Mouse (Mus musculus) midbrain, embryonic 13.5 days (tissue): ENCODE data around the gene Aars. TPM values are rescaled to one million over a fixed set of nuclear protein-coding genes. Genes with fewer than 3 reads are reported as not detected.
"Not testable (repeated sequence)": the region's sequence is repeated elsewhere in the genome, so short reads cannot be mapped to it uniquely, and the experiment has no call there.

Experiments used
- ATAC-seq: fragments of 200-750 bp; cut with Nextera tagmentation; 2 replicates; pipeline ENCODE4 v1.8.0; 2017; ENCODE audit warnings: mild to moderate bottlenecking, moderate TSS enrichment, moderate library complexity
- H3K27ac ChIP-seq: fragments of 300-500 bp; sonication (generic); 2 replicates; pipeline ENCODE4 v1.5.1; 2015; ENCODE audit warnings: inconsistent platforms, mild to moderate bottlenecking, moderate library complexity
- H3K27me3 ChIP-seq: fragments of 300-500 bp; sonication (generic); 2 replicates; pipeline ENCODE4 v1.6.1; 2015; ENCODE audit warnings: mild to moderate bottlenecking, inconsistent platforms
- H3K36me3 ChIP-seq: fragments of 300-500 bp; sonication (generic); 2 replicates; pipeline ENCODE4 v1.6.1; 2015; ENCODE audit warnings: mild to moderate bottlenecking, inconsistent platforms
- H3K4me1 ChIP-seq: fragments of 300-500 bp; sonication (generic); replicated peaks from 2 replicates; pipeline ENCODE4 v1.6.1; 2015; ENCODE audit warnings: inconsistent platforms
- H3K4me2 ChIP-seq: fragments of 300-500 bp; sonication (generic); replicated peaks from 2 replicates; pipeline ENCODE4 v1.6.1; 2015; ENCODE audit warnings: moderate library complexity, mild to moderate bottlenecking, inconsistent platforms
- H3K4me3 ChIP-seq: fragments of 300-500 bp; sonication (generic); replicated peaks from 2 replicates; pipeline ENCODE4 v1.5.1; 2015; ENCODE audit warnings: mild to moderate bottlenecking, inconsistent platforms
- H3K9ac ChIP-seq: fragments of 300-500 bp; sonication (generic); replicated peaks from 2 replicates; pipeline ENCODE4 v1.6.1; 2015; ENCODE audit warnings: mild to moderate bottlenecking, inconsistent platforms
- H3K9me3 ChIP-seq: fragments of 300-500 bp; sonication (generic); 2 replicates; pipeline ENCODE4 v1.6.1; 2016; ENCODE audit warnings: mild to moderate bottlenecking, inconsistent platforms
- WGBS: fragments of 180-500 bp; shearing (Covaris S2); methylation state at CpG from one replicate; pipeline ENCODE4 v1.1.7; 2015; 5-methylcytosine and 5-hydroxymethylcytosine counted together
- polyA plus RNA-seq: library from polyadenylated mRNA; unstranded; fragments of >200 nt; fragmentation: Nextera tagmentation; extraction: Ambion mirVana; gene quantifications from 2 replicates; pipeline ENCODE4 v1.2.1, GENCODE M21; 2015

Aars gene
- polyA plus RNA-seq, 1 experiment from 2014 or later = 73.8 TPM

- H3K9ac ChIP-seq = peak within 1 kb of the TSS; percentile 91
- peak within 1 kb of the TSS; percentile 72 for H3K27ac ChIP-seq
- H3K4me1 ChIP-seq = peaks cover 20% of the 10 kb centered on the region
- under 1% methylated on average over 65 of the region's 68 CpGs for WGBS
- no peaks in the 10 kb centered on the region for H3K9me3 ChIP-seq
- no peaks in the 10 kb centered on the region for H3K27me3 ChIP-seq
- peak within 1 kb of the TSS; percentile 99 for H3K4me3 ChIP-seq
- H3K4me2 ChIP-seq = peak within 1 kb of the TSS; percentile 100
- H3K36me3 ChIP-seq = peaks cover 59% of the 10 kb centered on the region
- ATAC-seq = peak; percentile 96
These were observed 23.3 kb downstream of the Aars start, which contains the start of gene Exosc6 for GRCm38 (mm10) chr8:111056158-111056663. Gene Exosc6 (plus strand): TSS chr8:111056339.

DNA sequence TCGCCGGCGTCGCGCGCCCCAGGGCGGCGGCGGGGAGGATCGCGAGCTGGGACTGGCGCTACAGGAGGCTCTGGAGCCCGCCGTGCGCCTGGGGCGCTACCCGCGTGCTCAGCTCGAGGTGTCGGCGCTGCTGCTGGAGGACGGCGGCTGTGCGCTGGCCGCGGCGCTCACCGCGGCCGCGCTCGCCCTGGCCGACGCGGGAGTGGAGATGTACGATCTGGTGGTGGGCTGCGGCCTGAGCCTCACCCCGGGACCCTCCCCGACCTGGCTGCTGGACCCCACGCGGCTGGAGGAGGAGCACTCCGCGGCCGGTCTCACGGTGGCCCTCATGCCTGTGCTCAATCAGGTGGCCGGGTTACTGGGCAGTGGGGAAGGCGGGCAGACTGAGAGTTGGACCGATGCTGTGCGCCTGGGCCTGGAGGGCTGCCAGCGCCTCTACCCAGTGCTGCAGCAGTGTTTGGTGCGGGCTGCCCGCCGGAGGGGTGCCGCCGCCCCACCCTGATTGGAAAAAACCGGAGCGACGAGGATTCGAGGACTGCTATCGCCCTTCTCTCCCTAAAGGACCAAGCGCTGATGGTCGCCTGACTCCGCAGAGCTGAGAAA, 23.8 kb downstream of the Aars start:
- H3K27ac ChIP-seq = peak overlapping the region; percentile 72
- no peaks in the 10 kb centered on the region for H3K9me3 ChIP-seq
- H3K4me2 ChIP-seq = peak overlapping the region; percentile 100
- H3K4me1 ChIP-seq = peaks cover 25% of the 10 kb centered on the region
- peak overlapping the region; percentile 99 for H3K4me3 ChIP-seq
- peaks cover 53% of the 10 kb centered on the region for H3K36me3 ChIP-seq
- peak overlapping the region; percentile 91 for H3K9ac ChIP-seq
- peak; percentile 43 for ATAC-seq
- WGBS = under 1% methylated on average over 63 of the region's 63 CpGs
- no peaks in the 10 kb centered on the region for H3K27me3 ChIP-seq

GRCm38 (mm10) chr8:111058946-111059572, 26.1 kb downstream of the Aars start:
- Histone ChIP-seq H3K4me1 (peaks cover 25% of the 10 kb centered on the region), H3K27ac (no peak overlapping the region), H3K27me3 (no peaks in the 10 kb centered on the region), H3K4me3 (no peak overlapping the region), H3K9me3 (no peaks in the 10 kb centered on the region), H3K36me3 (peaks cover 30% of the 10 kb centered on the region), H3K4me2 (no peak overlapping the region), H3K9ac (no peak overlapping the region)
- no peak for ATAC-seq
- WGBS = 76% methylated on average over 2 of the region's 2 CpGs

GRCm38 (mm10) chr8:111061688-111062071, 28.7 kb downstream of the Aars start:
- peak overlapping the region; percentile 59 for H3K4me3 ChIP-seq
- peak overlapping the region; percentile 62 for H3K4me2 ChIP-seq
- no peaks in the 10 kb centered on the region for H3K9me3 ChIP-seq
- H3K27me3 ChIP-seq = 0 out of 2 replicates have a peak, but pooled peaks cover 3% of the 10 kb centered on the region
- peaks cover 11% of the 10 kb centered on the region; the same call in 1 of the 2 replicates for H3K36me3 ChIP-seq
- ATAC-seq = peak; percentile 9; the same call in 1 of the 2 replicates
- WGBS = under 1% methylated on average over 14 of the region's 14 CpGs
- H3K4me1 ChIP-seq = peaks cover 24% of the 10 kb centered on the region
- peak overlapping the region; percentile 68 for H3K9ac ChIP-seq
- H3K27ac ChIP-seq = peak overlapping the region; percentile 84

GRCm38 (mm10) chr8:111062072-111062757, 29.3 kb downstream of the Aars start:
- H3K4me3 ChIP-seq = peak overlapping the region; percentile 59
- H3K9ac ChIP-seq = peak overlapping the region; percentile 68
- 0 out of 2 replicates have a peak, but pooled peaks cover 3% of the 10 kb centered on the region for H3K27me3 ChIP-seq
- H3K27ac ChIP-seq = peak overlapping the region; percentile 84
- H3K4me2 ChIP-seq = peak overlapping the region; percentile 62
- 1% methylated on average over 27 of the region's 27 CpGs for WGBS
- H3K36me3 ChIP-seq = peaks cover 11% of the 10 kb centered on the region; the same call in 1 of the 2 replicates
- ATAC-seq = peak; percentile 88
- H3K9me3 ChIP-seq = no peaks in the 10 kb centered on the region
- peaks cover 19% of the 10 kb centered on the region for H3K4me1 ChIP-seq

GRCm38 (mm10) chr8:111062893-111063292, 29.9 kb downstream of the Aars start:
- no peaks in the 10 kb centered on the region for H3K9me3 ChIP-seq
- peak overlapping the region; percentile 62 for H3K4me2 ChIP-seq
- 47% methylated on average over 2 of the region's 2 CpGs for WGBS
- H3K27ac ChIP-seq = no peak overlapping the region
- ATAC-seq = no peak
- no peak overlapping the region for H3K9ac ChIP-seq
- H3K36me3 ChIP-seq = peaks cover 10% of the 10 kb centered on the region; the same call in 1 of the 2 replicates
- peaks cover 12% of the 10 kb centered on the region for H3K4me1 ChIP-seq
- 0 out of 2 replicates have a peak, but pooled peaks cover 6% of the 10 kb centered on the region for H3K27me3 ChIP-seq
- H3K4me3 ChIP-seq = peak overlapping the region; percentile 59

- no peak overlapping the region for H3K4me2 ChIP-seq
These were observed 33.4 kb downstream of the Aars start for GRCm38 (mm10) chr8:111066308-111066707.

GRCm38 (mm10) chr8:111067439-111067838, 34.5 kb downstream of the Aars start:
- WGBS = 34% methylated on average over 10 of the region's 10 CpGs
- no peak for ATAC-seq
- no peaks in the 10 kb centered on the region for H3K4me1 ChIP-seq
- no peak overlapping the region for H3K9ac ChIP-seq
- no peaks in the 10 kb centered on the region for H3K36me3 ChIP-seq
- H3K9me3 ChIP-seq = no peaks in the 10 kb centered on the region
- H3K4me2 ChIP-seq = no peak overlapping the region
- 0 out of 2 replicates have a peak, but pooled peaks cover 6% of the 10 kb centered on the region for H3K27me3 ChIP-seq
- no peak overlapping the region for H3K4me3 ChIP-seq
- no peak overlapping the region for H3K27ac ChIP-seq

More at GRCm38 (mm10) chr8:111066308-111066707, 33.4 kb downstream of the Aars start:
- no peak for ATAC-seq
- H3K27ac ChIP-seq = no peak overlapping the region
- H3K4me1 ChIP-seq = peaks cover 3% of the 10 kb centered on the region
- 0 out of 2 replicates have a peak, but pooled peaks cover 6% of the 10 kb centered on the region for H3K27me3 ChIP-seq
- H3K9me3 ChIP-seq = no peaks in the 10 kb centered on the region
- no peaks in the 10 kb centered on the region for H3K36me3 ChIP-seq
- no peak overlapping the region for H3K9ac ChIP-seq
- H3K4me3 ChIP-seq = no peak overlapping the region
- 69% methylated on average over 4 of the region's 4 CpGs for WGBS

DNA sequence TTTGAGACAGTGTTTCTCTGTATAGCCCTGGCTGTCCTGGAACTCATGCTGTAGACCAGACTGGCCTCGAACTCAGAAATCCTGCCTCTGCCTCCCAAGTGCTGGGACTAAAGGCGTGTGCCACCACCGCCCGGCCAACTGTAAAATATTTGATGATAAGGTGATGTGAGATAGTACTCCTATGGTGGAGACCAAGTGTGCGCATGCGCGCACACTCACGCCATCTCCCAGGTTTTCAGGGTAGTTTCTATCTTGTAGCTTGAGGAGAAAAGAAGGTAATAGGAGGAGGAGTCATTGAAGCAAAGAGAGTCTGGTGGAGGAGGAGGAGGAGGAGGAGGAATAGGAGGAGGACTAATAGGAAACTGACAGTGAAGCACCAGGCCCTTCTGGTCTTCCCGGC, 35.7 kb downstream of the Aars start:
- ATAC-seq, H3K9me3 ChIP-seq, H3K27ac ChIP-seq, H3K4me2 ChIP-seq, H3K4me1 ChIP-seq, H3K27me3 ChIP-seq, H3K9ac ChIP-seq, H3K36me3 ChIP-seq, H3K4me3 ChIP-seq: not testable (repeated sequence)
- WGBS = 92% methylated on average over 9 of the region's 9 CpGs

- no peak for ATAC-seq
- 79% methylated on average over 3 of the region's 3 CpGs for WGBS
- no peak overlapping the region for H3K4me3 ChIP-seq
These were observed 43.0 kb downstream of the Aars start for GRCm38 (mm10) chr8:111075926-111076325.

DNA sequence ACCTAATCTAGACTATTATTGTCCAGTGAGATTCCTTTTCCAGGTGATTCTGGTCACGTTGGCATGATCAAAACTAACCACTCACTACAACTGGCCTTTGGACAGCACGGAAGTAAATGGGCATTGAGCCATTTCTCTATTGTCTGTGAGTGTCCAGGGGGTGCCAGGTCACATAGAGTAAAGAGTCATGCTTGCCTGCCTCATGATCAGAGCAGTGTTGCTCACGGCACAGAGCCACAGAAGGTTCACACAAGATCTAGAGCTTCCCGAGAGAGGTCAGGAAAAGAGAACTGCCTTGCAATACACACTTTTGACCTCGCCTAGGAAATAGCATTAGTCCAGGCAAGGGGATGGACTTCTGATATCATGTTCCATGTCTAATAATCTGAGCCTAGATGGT, 46.5 kb downstream of the Aars start:
- Histone ChIP-seq H3K9ac (no peak overlapping the region), H3K27me3 (no peaks in the 10 kb centered on the region), H3K4me3 (no peak overlapping the region), H3K9me3 (no peaks in the 10 kb centered on the region), H3K27ac (no peak overlapping the region), H3K36me3 (no peaks in the 10 kb centered on the region), H3K4me1 (peaks cover 13% of the 10 kb centered on the region), H3K4me2 (no peak overlapping the region)
- no peak for ATAC-seq
- 55% methylated on average over 5 of the region's 5 CpGs for WGBS

More at GRCm38 (mm10) chr8:111075926-111076325, 43.0 kb downstream of the Aars start:
- no peaks in the 10 kb centered on the region for H3K9me3 ChIP-seq
- no peaks in the 10 kb centered on the region for H3K4me1 ChIP-seq
- H3K9ac ChIP-seq = no peak overlapping the region
- no peaks in the 10 kb centered on the region for H3K27me3 ChIP-seq
- no peak overlapping the region for H3K27ac ChIP-seq
- H3K36me3 ChIP-seq = no peaks in the 10 kb centered on the region
- H3K4me2 ChIP-seq = no peak overlapping the region

DNA sequence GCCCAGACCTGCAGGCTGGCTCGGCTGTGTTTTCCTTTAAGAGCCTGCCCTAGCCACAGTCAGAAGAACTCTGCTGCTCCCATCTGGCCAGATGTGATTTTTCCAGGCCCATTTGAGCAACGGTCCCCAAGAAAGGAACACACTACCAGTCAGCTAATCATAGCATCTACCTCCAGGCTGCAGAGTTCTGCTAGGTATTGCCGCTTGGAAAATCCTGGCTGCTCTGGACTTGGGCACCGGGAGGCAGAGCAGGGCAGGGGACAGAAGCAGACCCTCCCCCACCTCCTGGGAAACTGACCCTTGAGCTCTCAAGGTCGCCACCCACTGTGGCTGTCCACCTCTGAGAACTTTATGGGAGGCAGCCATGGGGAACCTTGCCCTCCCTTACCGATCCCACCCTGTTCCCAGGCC, 46.9 kb downstream of the Aars start:
- 33% methylated on average over 6 of the region's 6 CpGs for WGBS
- H3K9ac ChIP-seq = no peak overlapping the region
- no peak for ATAC-seq

More for the DNA sequence above, 46.9 kb downstream of the Aars start:
- Histone ChIP-seq H3K4me2 (no peak overlapping the region), H3K4me1 (peaks cover 13% of the 10 kb centered on the region), H3K27me3 (no peaks in the 10 kb centered on the region), H3K36me3 (no peaks in the 10 kb centered on the region), H3K9me3 (no peaks in the 10 kb centered on the region), H3K4me3 (no peak overlapping the region), H3K27ac (no peak overlapping the region)
